ENCODE assay signal across 20 mouse cellular contexts in genomic region chr4:31319269-31319668, GRCm38 (mm10).
"Had no signal": no experiment of that assay in that cellular context is flagged by ENCODE, and none has a peak within 500 bp of the region (broad histone marks: within the 10 kb centered on the region; RNA-seq: fewer than 3 reads in every experiment).

No protein-coding gene starts in this region.

- H3K27ac ChIP-seq: liver, embryonic 14.5 days; lung, embryonic 15.5 days; midbrain, embryonic 10.5 days; midbrain, embryonic 12.5 days; neural tube, embryonic 13.5 days; neural tube, embryonic 15.5 days; stomach, embryonic 15.5 days had no signal

- H3K9me3 ChIP-seq: lung, embryonic 15.5 days; midbrain, embryonic 10.5 days; midbrain, embryonic 12.5 days; neural tube, embryonic 13.5 days; neural tube, embryonic 15.5 days; stomach, embryonic 15.5 days had no signal

- H3K27me3 ChIP-seq: lung, embryonic 15.5 days; neural tube, embryonic 13.5 days; neural tube, embryonic 15.5 days; stomach, embryonic 15.5 days had no signal

- H3K9ac ChIP-seq: liver, embryonic 14.5 days; lung, embryonic 15.5 days; midbrain, embryonic 12.5 days; neural tube, embryonic 13.5 days; neural tube, embryonic 15.5 days; stomach, embryonic 15.5 days had no signal

- H3K4me1 ChIP-seq: neural tube, embryonic 13.5 days; neural tube, embryonic 15.5 days; stomach, embryonic 15.5 days had no signal

- H3K4me2 ChIP-seq: lung, embryonic 15.5 days; midbrain, embryonic 12.5 days; neural tube, embryonic 13.5 days; neural tube, embryonic 15.5 days; stomach, embryonic 15.5 days had no signal

- H3K4me3 ChIP-seq: lung, embryonic 15.5 days; midbrain, embryonic 10.5 days; midbrain, embryonic 12.5 days; myocyte; neural tube, embryonic 13.5 days; neural tube, embryonic 15.5 days; stomach, embryonic 15.5 days had no signal

- DNase-seq: lung, adult 18-20 months; lung, postnatal 4 days; midbrain, embryonic 14.5 days; right cerebral cortex, adult 18-20 months; right cerebral cortex, postnatal 25 days; right cerebral cortex, postnatal 4 days; spleen, adult 18-20 months; thymus, adult 18-20 months; thymus, postnatal 14 days; thymus, postnatal 36 days had no signal

- H3K36me3 ChIP-seq: lung, embryonic 15.5 days; midbrain, embryonic 10.5 days; midbrain, embryonic 12.5 days; neural tube, embryonic 13.5 days; neural tube, embryonic 15.5 days; stomach, embryonic 15.5 days had no signal

- ATAC-seq: lung, postnatal 0 days; midbrain, embryonic 16.5 days had no signal
